24 mouse cellular contexts compared by ENCODE assay signal in the genomic region with DNA sequence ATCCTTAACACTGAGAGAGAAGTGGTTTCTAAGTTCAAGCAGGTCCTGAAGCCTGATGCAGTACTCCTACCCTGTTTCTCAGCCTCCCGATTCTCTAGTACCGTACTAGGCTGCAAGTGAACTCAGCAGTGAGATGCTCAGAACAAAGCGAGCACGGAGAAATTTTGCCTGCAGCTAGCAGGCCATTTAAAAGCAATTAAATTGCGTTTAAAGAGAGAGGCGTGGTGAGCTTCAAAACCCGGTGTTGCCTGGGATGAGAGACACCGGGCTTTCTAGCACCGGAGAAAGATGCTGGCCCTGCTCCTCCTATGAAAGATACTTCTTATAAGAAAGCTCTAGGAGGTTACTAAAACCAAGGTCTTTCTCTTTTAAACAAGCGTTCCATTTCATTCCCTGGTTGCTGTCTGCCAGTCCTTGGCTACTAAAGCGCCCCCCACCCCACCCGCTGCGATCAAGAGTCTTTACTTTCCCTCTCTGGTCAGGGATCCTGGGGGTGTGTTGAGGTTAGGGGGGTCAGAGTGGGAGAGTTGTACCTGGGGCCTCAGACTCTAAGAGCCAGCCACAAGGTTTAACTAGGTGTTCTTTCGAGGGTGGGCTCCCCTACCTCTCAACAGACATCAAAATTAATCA. TPM values are rescaled to one million over a fixed set of nuclear protein-coding genes. Genes with fewer than 3 reads are reported as not detected.
DNase-seq lines count a peak whose midpoint lies in the region; ATAC-seq and TF ChIP-seq lines count a peak whose summit lies in the region.
"Had no signal": no experiment of that assay in that cellular context is flagged by ENCODE, and none has a peak within 500 bp of the region (broad histone marks: within the 10 kb centered on the region; RNA-seq: fewer than 3 reads in every experiment).

No protein-coding gene starts in this region.

- H3K9me3 ChIP-seq in midbrain, embryonic 10.5 days (replicated peaks), result no peaks in the 10 kb centered on the region
- no peaks in the 10 kb centered on the region for H3K9me3 ChIP-seq in midbrain, postnatal 0 days (ENCODE audit: low read length)
- H3K9me3 ChIP-seq in hindbrain, embryonic 15.5 days, result no peaks in the 10 kb centered on the region
- H3K9me3 ChIP-seq in neural tube, embryonic 12.5 days, result no peaks in the 10 kb centered on the region
- H3K9me3 ChIP-seq: embryonic facial prominence, embryonic 15.5 days; forebrain, embryonic 10.5 days; heart, embryonic 15.5 days; limb, embryonic 15.5 days had no signal

- H3K4me2 ChIP-seq in midbrain, postnatal 0 days (ENCODE audit: low read depth, low read length, poor library complexity, severe bottlenecking), result no peak overlapping the region
- H3K4me2 ChIP-seq in hindbrain, embryonic 15.5 days, result peak overlapping the region; percentile 26; the same call in 1 of the 2 replicates
- peak overlapping the region; percentile 72 for H3K4me2 ChIP-seq in neural tube, embryonic 12.5 days (replicated peaks)
- H3K4me2 ChIP-seq: embryonic facial prominence, embryonic 15.5 days; heart, embryonic 15.5 days; limb, embryonic 15.5 days had no signal

- 1% methylated on average over 14 of the region's 14 CpGs for WGBS in midbrain, embryonic 10.5 days
- WGBS in midbrain, postnatal 0 days, result 3% methylated on average over 14 of the region's 14 CpGs
- WGBS in hindbrain, embryonic 15.5 days, result 3% methylated on average over 14 of the region's 14 CpGs
- WGBS in neural tube, embryonic 12.5 days, result under 1% methylated on average over 14 of the region's 14 CpGs

- no peak overlapping the region for H3K4me3 ChIP-seq in midbrain, embryonic 10.5 days
- no peak overlapping the region for H3K4me3 ChIP-seq in midbrain, postnatal 0 days (ENCODE audit: low read depth, low read length)
- H3K4me3 ChIP-seq in hindbrain, embryonic 15.5 days, result peak overlapping the region; percentile 13; the same call in 1 of the 2 replicates
- peak overlapping the region; percentile 43 for H3K4me3 ChIP-seq in neural tube, embryonic 12.5 days
- H3K4me3 ChIP-seq: embryonic facial prominence, embryonic 15.5 days; gastrocnemius, adult 2 months; heart, embryonic 15.5 days; limb, embryonic 15.5 days had no signal

- TF ChIP-seq CTCF in midbrain, postnatal 0 days (IDR thresholded peaks at IDR 0.05), result no peak

- peaks cover 100% of the 10 kb centered on the region for H3K27me3 ChIP-seq in midbrain, embryonic 10.5 days (ENCODE audit: low read depth, poor library complexity, severe bottlenecking)
- peaks cover 90% of the 10 kb centered on the region for H3K27me3 ChIP-seq in midbrain, postnatal 0 days (ENCODE audit: insufficient read depth, low read length)
- peaks cover 82% of the 10 kb centered on the region for H3K27me3 ChIP-seq in hindbrain, embryonic 15.5 days
- H3K27me3 ChIP-seq in neural tube, embryonic 12.5 days (replicated peaks), result peaks cover 69% of the 10 kb centered on the region

- no peak for ATAC-seq in midbrain, postnatal 0 days (ENCODE audit: low FRiP score)
- no peak for ATAC-seq in hindbrain, embryonic 15.5 days (ENCODE audit: low FRiP score, low read depth)
- no peak for ATAC-seq in neural tube, embryonic 12.5 days (ENCODE audit: low FRiP score, low read depth)

- no peak overlapping the region for H3K9ac ChIP-seq in midbrain, postnatal 0 days (replicated peaks; ENCODE audit: low read length, poor library complexity, severe bottlenecking)
- no peak overlapping the region for H3K9ac ChIP-seq in hindbrain, embryonic 15.5 days
- H3K9ac ChIP-seq in neural tube, embryonic 12.5 days, result peak overlapping the region; percentile 61
- H3K9ac ChIP-seq: embryonic facial prominence, embryonic 15.5 days; heart, embryonic 15.5 days; limb, embryonic 15.5 days had no signal

- H3K4me1 ChIP-seq in midbrain, embryonic 10.5 days, result peaks cover 47% of the 10 kb centered on the region
- 0 out of 2 replicates have a peak, but pooled peaks cover 3% of the 10 kb centered on the region for H3K4me1 ChIP-seq in midbrain, postnatal 0 days (ENCODE audit: insufficient read depth, low read length)
- peaks cover 19% of the 10 kb centered on the region for H3K4me1 ChIP-seq in hindbrain, embryonic 15.5 days (replicated peaks)
- peaks cover 27% of the 10 kb centered on the region for H3K4me1 ChIP-seq in neural tube, embryonic 12.5 days

- peak; percentile 32 for DNase-seq in midbrain, embryonic 10.5 days (ENCODE audit: low spot score)
- no peak for DNase-seq in midbrain, postnatal 0 days (ENCODE audit: low spot score)
- peak; percentile 37 for DNase-seq in embryo, embryonic 11 days
- DNase-seq in heart, adult 8-10 months (ENCODE audit: low spot score), result no peak
- DNase-seq in ovary, postnatal 10 days (ENCODE audit: low spot score), result no peak
- no peak for DNase-seq in Muller cell, postnatal 12 days (ENCODE audit: inconsistent ontology term)
- DNase-seq: adrenal gland, adult 2 months; cerebellum, adult 11 months; cerebellum, postnatal 25 days; gastrocnemius, adult 2 months; kidney, adult 8-10 months; kidney, postnatal 36 days; lung, postnatal 14 days; thymus, postnatal 4 days had no signal

- H3K36me3 ChIP-seq in midbrain, embryonic 10.5 days, result no peaks in the 10 kb centered on the region
- no peaks in the 10 kb centered on the region for H3K36me3 ChIP-seq in midbrain, postnatal 0 days (ENCODE audit: insufficient read depth, low read length)
- no peaks in the 10 kb centered on the region for H3K36me3 ChIP-seq in hindbrain, embryonic 15.5 days
- no peaks in the 10 kb centered on the region for H3K36me3 ChIP-seq in neural tube, embryonic 12.5 days
- H3K36me3 ChIP-seq: embryonic facial prominence, embryonic 15.5 days; forebrain, embryonic 10.5 days; heart, embryonic 15.5 days; limb, embryonic 15.5 days had no signal

- no peak overlapping the region for H3K27ac ChIP-seq in midbrain, embryonic 10.5 days (replicated peaks)
- H3K27ac ChIP-seq in midbrain, postnatal 0 days (ENCODE audit: low read depth, low read length), result no peak overlapping the region
- no peak overlapping the region for H3K27ac ChIP-seq in hindbrain, embryonic 15.5 days (replicated peaks)
- H3K27ac ChIP-seq in neural tube, embryonic 12.5 days, result no peak overlapping the region
- H3K27ac ChIP-seq: embryonic facial prominence, embryonic 15.5 days; forebrain, embryonic 10.5 days; gastrocnemius, adult 2 months; heart, embryonic 15.5 days; limb, embryonic 15.5 days had no signal

RNA-seq across cellular contexts. Expression of gene Prdm13, which starts 1.3 kb away (rescaled TPM):
- 0.06 and 0.15 TPM in 2 replicates for polyA plus RNA-seq in midbrain, embryonic 10.5 days (2016; fragmentation: Nextera tagmentation; extraction: Ambion mirVana)
- 0.76 and 2.7 TPM in 2 replicates for total RNA-seq in midbrain, postnatal 0 days (2014; rRNA removed)
- 0.26 and 0.29 TPM in 2 replicates for polyA plus RNA-seq in midbrain, postnatal 0 days (2015; fragmentation: Nextera tagmentation; extraction: Ambion mirVana)
- 0.45 and 1.0 TPM in 2 replicates for polyA plus RNA-seq in hindbrain, embryonic 15.5 days (2015; fragmentation: Nextera tagmentation; extraction: Ambion mirVana)
- 12.6 and 13.3 TPM in 2 replicates for polyA plus RNA-seq in neural tube, embryonic 12.5 days (2016; fragmentation: Nextera tagmentation; extraction: Ambion mirVana)
- not detected for total RNA-seq in heart, adult 8-10 months (2022)
- total RNA-seq: adrenal gland, adult 2 months; gastrocnemius, adult 2 months; granulocyte monocyte progenitor cell, adult 5-6 weeks; layer of hippocampus, postnatal 10 days; megakaryocyte-erythroid progenitor cell, adult 5-6 weeks had no signal
- polyA plus RNA-seq: embryonic facial prominence, embryonic 15.5 days; heart, embryonic 15.5 days; limb, embryonic 15.5 days; liver, embryonic 16.5 days had no signal

RNA-seq across cellular contexts. Expression of gene Ccnc, which starts 43.0 kb away (rescaled TPM):
- polyA plus RNA-seq in midbrain, embryonic 10.5 days (2016; fragmentation: Nextera tagmentation; extraction: Ambion mirVana), result 67.5 and 67.9 TPM in 2 replicates
- total RNA-seq in midbrain, postnatal 0 days (2014; rRNA removed), result 29.2 and 39.1 TPM in 2 replicates
- polyA plus RNA-seq in midbrain, postnatal 0 days (2015; fragmentation: Nextera tagmentation; extraction: Ambion mirVana), result 59.6 and 63.0 TPM in 2 replicates
- polyA plus RNA-seq in hindbrain, embryonic 15.5 days (2015; fragmentation: Nextera tagmentation; extraction: Ambion mirVana), result 63.4 and 67.2 TPM in 2 replicates
- 67.9 and 71.8 TPM in 2 replicates for polyA plus RNA-seq in neural tube, embryonic 12.5 days (2016; fragmentation: Nextera tagmentation; extraction: Ambion mirVana)
- 10 to 100 TPM; 10.3 to 13.9 (median 11.5) TPM for total RNA-seq in heart, adult 8-10 months (2022)

Comparison
In these comparisons a context has a peak if more than half of its experiments do, and no peak if none do; other contexts are left out.
1. DNase-seq: peak in midbrain, embryonic 10.5 days (single experiment) and embryo, embryonic 11 days (single experiment); none in midbrain, postnatal 0 days (single experiment), heart, adult 8-10 months (single experiment), ovary, postnatal 10 days (single experiment) and Muller cell, postnatal 12 days (single experiment).
2. H3K4me3 ChIP-seq: peak in hindbrain, embryonic 15.5 days (single experiment) and neural tube, embryonic 12.5 days (single experiment); none in midbrain, embryonic 10.5 days (single experiment) and midbrain, postnatal 0 days (single experiment).